Mouse (Mus musculus): Measurements from ENCODE around the gene Naglu. TPM values are rescaled to one million over a fixed set of nuclear protein-coding genes. Genes with fewer than 3 reads are reported as not detected.

The Naglu gene
- total RNA-seq, 2 experiments from 2014 or later, result 6.2 to 7.4 TPM

GRCm38 (mm10) chr11:101053974-101054373 is 15.8 kb upstream of the Naglu start:
- no peak for DNase-seq
- intact Hi-C loops (cut with DNase I; ENCODE audit: low total_unique reads), result loop anchor here (10.0 kb wide), 1 partner anchor 159 kb away; no protein-coding TSS in a partner anchor

GRCm38 (mm10) chr11:101055418-101055817 is 14.4 kb upstream of the Naglu start:
- intact Hi-C loops (cut with DNase I; ENCODE audit: low total_unique reads), result loop anchor here (5.0 to 10.0 kb wide), 2 partner anchors 73 to 161 kb away; no protein-coding TSS in a partner anchor
- DNase-seq, result no peak

DNA sequence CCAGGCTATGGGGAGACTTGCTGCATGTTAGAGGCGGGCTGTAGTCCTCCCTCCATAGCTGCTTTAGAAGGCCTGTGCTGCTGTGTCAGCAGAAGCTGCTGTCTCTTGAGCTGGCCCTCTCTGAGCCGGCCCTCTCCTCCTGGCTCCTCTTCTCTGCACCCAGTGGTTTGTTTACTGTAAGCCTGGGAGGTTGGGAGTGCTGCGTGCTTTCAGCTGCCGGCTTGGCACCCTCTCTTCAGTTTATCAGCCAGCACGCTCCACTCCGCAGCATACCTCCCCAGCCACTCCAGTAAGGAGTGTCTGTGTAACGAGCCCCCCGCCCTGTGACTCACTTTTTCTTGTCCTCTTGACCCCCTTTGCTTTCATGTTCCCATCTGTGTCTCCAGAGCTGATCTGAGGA is 12.9 kb upstream of the Naglu start:
- intact Hi-C loops (cut with DNase I; ENCODE audit: low total_unique reads), result loop anchor here (5.0 to 10.0 kb wide), 2 partner anchors 75 to 162 kb away; no protein-coding TSS in a partner anchor
- peak; percentile 69 for DNase-seq

GRCm38 (mm10) chr11:101057860-101058259 is 12.0 kb upstream of the Naglu start:
- intact Hi-C loops (cut with DNase I; ENCODE audit: low total_unique reads), result loop anchor here (5.0 to 10.0 kb wide), 2 partner anchors 76 to 163 kb away; no protein-coding TSS in a partner anchor
- DNase-seq, result peak; percentile 87

- DNase-seq, result no peak
- intact Hi-C loops (cut with DNase I; ENCODE audit: low total_unique reads), result loop anchor here (5.0 to 10.0 kb wide), 2 partner anchors 76 to 164 kb away; no protein-coding TSS in a partner anchor
Measured at GRCm38 (mm10) chr11:101058726-101059125, 11.1 kb upstream of the Naglu start.

DNA sequence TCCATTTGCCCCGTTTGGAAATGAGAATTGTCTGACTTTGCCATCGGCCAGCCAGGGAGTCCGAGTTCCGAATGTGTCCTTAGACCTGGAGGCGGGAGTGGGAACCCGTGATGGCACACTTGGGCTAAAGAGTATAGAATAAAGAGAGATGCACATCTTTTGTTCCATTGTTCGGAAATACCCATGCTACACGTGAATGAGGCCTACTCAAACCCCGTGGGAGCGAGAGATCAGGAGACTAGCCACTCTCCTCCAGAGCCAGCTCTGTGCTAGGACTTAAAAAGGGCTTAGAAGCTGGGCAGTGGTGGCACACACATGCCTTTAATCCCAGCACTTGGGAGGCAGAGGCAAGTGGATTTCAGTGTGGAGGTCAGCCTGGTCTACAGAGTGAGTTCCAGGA is 10.3 kb upstream of the Naglu start:
- DNase-seq, result no peak
- intact Hi-C loops (cut with DNase I; ENCODE audit: low total_unique reads), result loop anchor here (5.0 to 10.0 kb wide), 2 partner anchors 77 to 165 kb away; no protein-coding TSS in a partner anchor

GRCm38 (mm10) chr11:101060126-101060525 is 9.7 kb upstream of the Naglu start:
- intact Hi-C loops (cut with DNase I; ENCODE audit: low total_unique reads), result no loop called here
- DNase-seq, result peak; percentile 80

- intact Hi-C loops (cut with DNase I; ENCODE audit: low total_unique reads), result no loop called here
- no peak for DNase-seq
Measured at GRCm38 (mm10) chr11:101061049-101061448, 8.8 kb upstream of the Naglu start.

DNA sequence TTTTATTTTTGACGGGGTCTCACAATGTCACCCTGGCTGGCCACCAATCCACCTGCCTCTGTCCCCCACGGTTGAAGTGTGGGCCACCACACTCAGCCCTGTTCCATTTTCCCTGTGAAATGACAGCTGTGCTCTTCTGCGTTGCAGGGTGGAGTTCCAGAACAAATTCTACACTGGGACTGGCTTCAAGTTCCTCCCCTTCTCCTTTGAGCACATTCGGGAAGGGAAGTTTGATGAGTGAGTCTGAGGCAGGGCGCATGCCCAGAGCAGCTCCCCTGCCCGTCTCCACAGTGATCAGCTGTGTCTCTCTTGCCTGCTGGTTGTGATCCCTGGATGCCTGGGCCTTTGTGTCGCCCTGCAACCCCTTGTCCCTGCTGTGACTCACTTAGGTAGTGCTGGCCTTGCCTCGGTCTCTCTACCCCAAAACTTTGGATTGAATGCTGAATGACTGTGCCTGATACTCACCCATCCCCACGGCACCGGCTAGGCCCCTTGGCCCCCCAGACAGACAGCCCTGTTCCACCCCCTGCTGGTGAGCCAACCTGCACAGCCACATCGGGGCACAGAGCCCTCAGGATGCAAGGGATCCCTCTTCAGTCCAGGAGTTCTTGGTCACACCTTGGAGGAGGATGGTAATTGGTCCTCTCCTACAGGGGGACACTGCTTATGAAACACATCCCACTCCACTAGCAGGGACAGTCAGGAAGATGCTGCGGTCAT is 7.5 kb upstream of the Naglu start:
- intact Hi-C loops (cut with DNase I; ENCODE audit: low total_unique reads), result no loop called here
- peak; percentile 72 for DNase-seq

DNA sequence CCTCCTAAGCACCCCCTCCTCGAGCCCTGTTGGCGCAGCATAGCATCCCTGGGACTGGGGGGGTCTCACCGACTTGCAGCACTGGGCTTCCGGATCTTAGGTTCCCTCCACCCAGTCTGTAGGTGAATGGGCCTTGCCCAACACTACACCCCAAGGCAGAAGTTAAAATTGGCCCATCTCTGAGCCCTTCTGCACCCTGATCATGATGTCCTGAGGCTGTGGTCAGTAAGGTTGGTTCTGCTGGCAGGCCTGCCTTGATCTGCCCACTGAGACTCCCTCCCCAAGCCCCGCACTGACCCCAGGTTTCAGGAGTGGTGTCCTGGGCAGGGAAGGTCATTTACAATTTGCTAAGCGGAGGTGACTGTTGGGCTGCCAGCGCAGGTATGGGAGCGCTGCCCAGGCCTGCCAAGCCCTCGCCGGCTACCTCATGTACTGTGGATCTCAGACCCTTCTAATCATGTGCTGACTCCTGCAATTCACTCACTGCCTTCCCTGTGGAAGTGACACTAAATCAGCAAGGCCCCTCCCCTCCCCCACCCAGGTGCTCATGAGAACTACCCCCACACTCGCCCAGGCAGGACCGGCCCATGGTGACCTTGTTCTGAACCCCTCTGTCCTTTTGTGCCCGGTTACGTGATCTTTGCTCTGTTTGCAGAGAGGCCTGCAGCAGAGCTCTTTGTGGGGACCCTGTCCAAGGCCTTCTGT is 6.7 kb upstream of the Naglu start:
- DNase-seq, result no peak
- intact Hi-C loops (cut with DNase I; ENCODE audit: low total_unique reads), result no loop called here

DNA sequence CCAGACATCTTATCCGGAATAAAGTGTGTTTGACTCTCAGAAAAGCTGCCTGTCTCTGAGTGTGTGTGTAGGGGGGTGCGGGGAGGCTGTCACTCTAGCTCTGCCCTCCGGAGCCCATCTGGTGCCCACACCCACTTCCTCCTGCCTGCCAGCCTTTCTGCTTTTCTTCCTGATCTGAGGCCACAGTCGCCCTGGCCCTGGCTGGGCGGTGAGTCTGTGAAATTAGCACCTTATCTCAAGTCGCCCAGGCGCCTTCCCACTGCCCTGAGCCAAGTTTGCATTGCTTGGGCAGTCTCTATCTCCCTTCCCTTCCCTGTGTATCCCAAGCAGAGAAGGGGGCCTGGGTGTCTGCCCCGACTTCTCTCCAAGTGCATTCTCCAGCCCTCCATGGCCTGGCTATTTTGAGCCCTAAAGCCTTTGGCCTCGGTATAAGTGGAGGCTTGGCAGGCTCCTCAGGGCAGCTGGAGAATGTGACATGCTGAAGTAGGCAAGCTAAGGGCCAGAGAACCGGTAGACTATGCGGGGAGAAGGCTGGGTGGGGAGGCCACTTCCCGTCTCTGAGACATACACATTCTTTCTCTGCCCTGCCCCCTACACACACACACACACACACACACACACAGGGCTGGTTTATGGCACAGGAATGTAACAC is 6.0 kb upstream of the Naglu start:
- peak; percentile 77 for DNase-seq
- intact Hi-C loops (cut with DNase I; ENCODE audit: low total_unique reads), result no loop called here

DNA sequence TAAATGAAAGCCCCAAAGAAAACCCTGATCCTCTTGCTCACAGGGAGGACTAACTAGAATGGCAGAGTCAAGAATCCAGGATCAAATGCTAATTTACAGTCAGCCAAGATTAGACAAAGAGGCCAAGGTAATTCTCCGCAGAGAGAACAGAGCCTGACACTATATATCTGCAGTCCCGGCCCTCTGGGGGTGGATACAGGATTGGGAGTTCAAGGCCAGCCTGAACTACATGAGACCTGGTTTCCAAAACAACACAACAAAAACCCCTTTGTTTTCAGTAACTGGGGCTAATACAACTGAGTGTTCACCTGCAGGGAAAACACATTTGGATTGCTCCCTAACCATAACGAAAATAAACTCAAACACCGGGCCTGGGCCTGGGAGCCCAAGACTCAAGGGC is 5.3 kb upstream of the Naglu start:
- no peak for DNase-seq
- intact Hi-C loops (cut with DNase I; ENCODE audit: low total_unique reads), result no loop called here

DNA sequence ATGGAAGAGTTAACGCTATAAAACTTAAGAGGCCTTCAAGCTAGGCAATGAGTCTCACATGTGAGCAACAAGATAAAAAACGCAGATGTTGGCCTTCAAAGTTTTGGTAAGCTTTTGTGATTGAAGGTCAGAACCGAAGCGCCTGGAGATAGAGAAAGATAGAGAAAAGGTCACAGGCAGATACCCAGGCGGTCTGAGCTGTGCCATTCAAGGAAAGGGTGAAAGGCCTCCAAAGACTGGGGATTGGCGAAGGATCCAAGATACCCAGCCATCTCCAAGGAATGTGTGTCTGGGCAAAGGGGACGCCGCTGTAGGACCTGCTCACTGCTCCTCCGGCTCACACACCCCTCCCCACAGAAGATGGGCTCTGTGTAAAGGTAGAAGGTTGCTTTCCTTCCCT is 4.8 kb upstream of the Naglu start:
- no peak for DNase-seq
- intact Hi-C loops (cut with DNase I; ENCODE audit: low total_unique reads), result no loop called here

- intact Hi-C loops (cut with DNase I; ENCODE audit: low total_unique reads), result no loop called here
- DNase-seq, result peak; percentile 85
Measured at GRCm38 (mm10) chr11:101066549-101067412, 3.0 kb upstream of the Naglu start.

- intact Hi-C loops (cut with DNase I; ENCODE audit: low total_unique reads), result no loop called here
Measured at GRCm38 (mm10) chr11:101070189-101070527, 346 bp downstream of the Naglu start.

GRCm38 (mm10) chr11:101070987-101071386 is 1.2 kb downstream of the Naglu start:
- DNase-seq, result no peak
- intact Hi-C loops (cut with DNase I; ENCODE audit: low total_unique reads), result no loop called here

More at GRCm38 (mm10) chr11:101070189-101070527, 346 bp downstream of the Naglu start:
- DNase-seq, result no peak

DNA sequence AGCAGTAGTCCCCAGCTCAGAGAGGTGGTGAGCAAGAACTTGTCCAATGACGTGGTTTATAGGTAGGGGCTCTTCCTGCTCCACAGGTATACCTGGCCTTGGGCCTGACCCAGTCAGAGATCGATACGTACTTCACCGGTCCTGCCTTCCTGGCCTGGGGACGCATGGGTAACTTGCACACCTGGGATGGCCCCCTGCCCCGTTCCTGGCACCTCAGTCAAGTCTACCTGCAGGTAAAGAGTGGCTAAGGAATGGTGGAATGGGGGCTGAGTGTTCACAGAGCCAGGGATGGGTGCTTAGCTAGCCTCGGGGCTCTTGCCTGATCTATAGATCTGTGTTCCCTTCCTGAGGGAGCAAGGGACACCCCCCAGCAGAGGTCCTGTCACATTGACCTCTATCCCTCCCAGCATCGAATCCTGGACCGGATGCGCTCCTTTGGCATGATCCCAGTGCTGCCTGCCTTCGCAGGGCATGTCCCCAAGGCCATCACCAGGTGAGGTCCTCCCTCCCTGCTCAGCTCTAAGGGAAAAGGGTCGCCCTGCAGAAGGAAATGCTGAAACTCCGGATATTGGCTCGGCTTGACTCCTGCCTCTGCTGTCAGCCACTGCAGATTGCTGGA is 2.1 kb downstream of the Naglu start:
- DNase-seq, result no peak
- intact Hi-C loops (cut with DNase I; ENCODE audit: low total_unique reads), result no loop called here

DNA sequence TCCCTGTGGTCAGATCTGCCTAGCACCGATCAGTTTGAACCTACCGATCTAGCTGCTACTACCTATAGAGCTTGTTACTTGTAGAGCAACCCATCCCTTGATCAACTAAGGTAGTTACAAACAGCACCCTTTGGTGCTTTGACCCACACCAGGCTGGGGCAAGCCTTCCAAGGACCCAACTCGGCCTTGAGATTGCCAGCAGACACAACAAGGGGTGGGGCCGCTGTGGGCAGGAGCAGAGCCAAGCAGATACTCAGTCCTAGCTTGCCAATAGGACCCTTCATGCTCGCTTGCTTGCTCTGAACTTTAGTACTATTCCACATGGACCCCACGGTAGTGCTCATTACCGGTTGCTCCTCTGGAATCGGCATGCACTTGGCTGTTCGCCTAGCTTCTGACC is 8.3 kb downstream of the Naglu start, which contains the start of gene Hsd17b1:
TSS of gene Hsd17b1 (plus strand) at position 291 of the 400 bp plus-strand sequence.
- intact Hi-C loops (cut with DNase I; ENCODE audit: low total_unique reads), result no loop called here
- DNase-seq, result no peak

GRCm38 (mm10) chr11:101079746-101080145 is 9.9 kb downstream of the Naglu start:
- no peak for DNase-seq
- intact Hi-C loops (cut with DNase I; ENCODE audit: low total_unique reads), result no loop called here

Measured in gastrocnemius, postnatal 14 days (tissue).